Mouse (Mus musculus): ENCODE results near the gene Josd1. TPM values are rescaled to one million over a fixed set of nuclear protein-coding genes. Genes with fewer than 3 reads are reported as not detected.

The Josd1 gene
- total RNA-seq, 2 experiments from 2014 or later, result 16.6 to 17.4 TPM

GRCm38 (mm10) chr15:79661852-79662251 is 25.9 kb downstream of the Josd1 start:
- DNase-seq (ENCODE audit: low spot score in 2 of 2), result no peak

GRCm38 (mm10) chr15:79658531-79659375 is 29.0 kb downstream of the Josd1 start, which contains the start of the genes Fam227a and Cby1:
Gene Fam227a (minus strand): TSS chr15:79658956.
Gene Cby1 (plus strand): TSS chr15:79659199.
- DNase-seq (ENCODE audit: low spot score in 2 of 2), result peak; percentile 96 to 97

- DNase-seq (ENCODE audit: low spot score in 2 of 2), result peak; percentile 68 to 76
Measured at GRCm38 (mm10) chr15:79657837-79658530, 29.7 kb downstream of the Josd1 start.

- DNase-seq (ENCODE audit: low spot score in 2 of 2), result no peak
Measured at GRCm38 (mm10) chr15:79656451-79656850, 31.3 kb downstream of the Josd1 start.

GRCm38 (mm10) chr15:79651481-79651880 is 36.2 kb downstream of the Josd1 start:
- no peak for DNase-seq (ENCODE audit: low spot score in 2 of 2)

DNA sequence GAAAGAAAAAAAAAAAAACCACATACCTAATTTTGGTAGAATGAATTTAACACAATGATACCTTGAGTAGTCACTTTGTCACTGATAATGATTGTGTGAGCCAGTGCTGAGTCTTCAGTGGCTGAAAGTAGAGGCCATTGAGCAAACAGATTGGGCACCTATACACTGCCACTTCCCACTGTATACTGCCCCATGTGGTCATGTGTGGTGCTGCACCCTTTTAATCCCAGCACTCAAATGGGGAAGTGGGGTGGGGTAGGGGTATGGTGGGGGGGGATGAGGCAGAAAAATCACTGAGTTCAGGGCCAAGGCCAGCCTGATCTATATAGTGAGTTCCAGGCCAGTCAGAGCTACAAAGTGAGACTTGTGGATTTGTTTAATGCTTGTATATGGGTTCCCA is 37.1 kb downstream of the Josd1 start:
- DNase-seq (ENCODE audit: low spot score in 2 of 2), result no peak

DNA sequence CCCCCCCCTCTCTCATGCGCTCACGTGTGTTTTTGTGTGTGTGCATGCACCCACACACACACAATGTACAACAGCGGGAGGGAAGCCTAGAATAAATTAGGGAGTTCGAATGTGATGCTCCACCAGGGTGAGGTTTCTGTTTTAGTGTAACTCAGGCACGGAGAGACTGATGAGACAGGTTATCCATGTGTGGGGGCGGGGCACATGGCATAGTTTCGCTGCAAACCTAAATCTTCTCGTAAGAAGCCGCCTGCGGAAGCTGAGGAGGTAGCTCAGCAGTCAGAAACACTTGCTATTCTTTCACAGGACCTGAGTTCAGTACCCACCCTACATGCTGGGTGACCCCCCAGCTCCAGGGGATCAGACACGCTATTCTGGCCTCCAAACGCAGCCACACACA is 39.6 kb downstream of the Josd1 start:
- DNase-seq (ENCODE audit: low spot score in 2 of 2), result no peak

DNA sequence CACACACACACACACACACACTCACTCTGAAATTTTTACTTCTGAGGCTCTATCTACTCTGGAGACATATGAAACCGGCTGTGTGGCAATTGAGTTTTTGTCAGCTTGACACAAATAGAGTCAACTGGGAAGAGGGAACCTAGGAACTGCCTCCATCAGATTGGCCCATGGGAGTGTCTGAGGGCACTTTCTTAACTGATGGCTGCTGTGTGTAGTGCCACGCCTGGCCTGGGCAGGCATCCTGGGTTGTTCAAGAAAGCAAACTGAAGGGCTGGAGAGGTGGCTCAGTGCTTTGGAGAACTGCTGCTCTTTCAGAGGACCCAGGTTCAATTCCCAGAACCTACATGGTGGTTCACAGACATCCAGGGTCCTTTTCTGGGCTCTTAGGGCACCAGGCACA is 42.2 kb downstream of the Josd1 start:
- DNase-seq (ENCODE audit: low spot score in 2 of 2), result no peak

DNA sequence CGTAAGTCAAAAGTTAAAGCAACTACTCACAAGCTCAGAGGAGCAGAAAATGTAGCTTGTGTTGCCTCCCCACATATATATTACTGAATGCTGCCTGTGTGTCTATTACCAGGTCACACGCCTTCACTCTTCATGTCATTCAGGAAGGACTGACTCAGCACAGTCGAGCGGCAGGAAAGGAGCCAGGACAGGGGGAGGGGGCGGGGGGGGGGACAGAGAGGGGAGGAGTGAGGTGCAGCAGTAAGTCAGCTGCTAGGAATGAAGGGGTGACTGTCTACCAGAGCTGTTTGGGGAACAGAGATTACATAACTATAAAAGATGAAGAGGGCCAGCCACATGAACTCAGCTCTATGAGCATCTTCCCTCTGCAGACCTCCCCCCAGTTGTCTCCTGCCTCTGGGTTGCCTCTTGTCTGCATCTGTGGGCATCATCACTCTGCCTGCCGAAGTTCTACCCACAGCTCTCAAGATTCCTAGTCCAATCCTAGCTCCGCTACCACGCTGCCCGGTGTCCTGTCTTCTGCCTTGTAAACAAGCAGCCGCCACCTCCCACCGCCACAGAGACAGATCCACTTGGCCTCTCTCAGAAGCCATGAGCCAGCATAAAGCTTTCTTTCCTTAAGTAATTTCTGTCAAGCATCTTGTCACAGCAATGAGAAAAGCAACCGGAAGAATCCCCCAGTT is 46.4 kb downstream of the Josd1 start:
- DNase-seq (ENCODE audit: low spot score in 2 of 2), result no peak

- DNase-seq (ENCODE audit: low spot score in 2 of 2), result no peak
Measured at GRCm38 (mm10) chr15:79630471-79630870, 57.2 kb downstream of the Josd1 start.

Other genes with a start within 250 kb of the Josd1 start
- 10 to 100 TPM; 81.1 to 89.2 TPM for gene Csnk1e, start 232.4 kb downstream of the Josd1 start, total RNA-seq (2021)
- under 1 TPM in 1 of 2 experiments, not detected in 1; 0.13 TPM for gene Kcnj4, start 182.7 kb downstream of the Josd1 start, total RNA-seq (2021)
- gene Kdelr3, start 171.5 kb downstream of the Josd1 start, total RNA-seq (2021), result 10 to 100 TPM; 49.1 to 55.1 TPM
- 100 to 1,000 TPM; 210 to 254 TPM for gene Ddx17, start 141.2 kb downstream of the Josd1 start, total RNA-seq (2021)
- 1 to 10 TPM; 1.7 to 3.6 TPM for gene Dmc1, start 82.8 kb downstream of the Josd1 start, total RNA-seq (2021)
- gene Fam227a, start 29.0 kb downstream of the Josd1 start, total RNA-seq (2021), result 1 to 10 TPM; 1.7 to 2.1 TPM
- gene Cby1, start 28.7 kb downstream of the Josd1 start, total RNA-seq (2021), result 10 to 100 TPM; 29.9 to 32.1 TPM
- 100 to 1,000 TPM; 110 to 114 TPM for gene Tomm22, start 17.1 kb downstream of the Josd1 start, total RNA-seq (2021)
- gene Gtpbp1, start 2.9 kb upstream of the Josd1 start, total RNA-seq (2021), result 10 to 100 TPM; 20.7 to 22.5 TPM
- gene Sun2, start 54.6 kb upstream of the Josd1 start, total RNA-seq (2021), result 10 to 100 TPM; 60.4 to 61.3 TPM
- 10 to 100 TPM; 19.0 to 19.2 TPM for gene Dnal4, start 89.9 kb upstream of the Josd1 start, total RNA-seq (2021)
- gene Nptxr, start 116.8 kb upstream of the Josd1 start, total RNA-seq (2021), result 1 to 10 TPM; 7.7 to 8.2 TPM
- 1 to 10 TPM; 1.3 to 1.5 TPM for gene Npcd, start 146.3 kb upstream of the Josd1 start, total RNA-seq (2021)
- 10 to 100 TPM; 58.9 to 59.7 TPM for gene Cbx6, start 146.8 kb upstream of the Josd1 start, total RNA-seq (2021)
- 10 to 100 TPM; 10.2 to 13.4 TPM for gene Apobec3, start 203.7 kb upstream of the Josd1 start, total RNA-seq (2021)

All from gastrocnemius, postnatal 4 days (tissue).